Mouse (Mus musculus): ENCODE measurements around the gene Ostm1. TPM values are rescaled to one million over a fixed set of nuclear protein-coding genes. Genes with fewer than 3 reads are reported as not detected.

Ostm1 gene
- polyA plus RNA-seq, 1 experiment: 0.34 TPM

- Histone ChIP-seq H3K4me3 (replicated peaks) (no peak overlapping the region), H3K36me3 (ENCODE audit: control insufficient read depth) (no peaks in the 10 kb centered on the region), H3K9me3 (ENCODE audit: control insufficient read depth, low read length) (peaks cover 9% of the 10 kb centered on the region), H3K27me3 (ENCODE audit: control insufficient read depth) (peaks cover 100% of the 10 kb centered on the region), H3K4me1 (ENCODE audit: control insufficient read depth) (peaks cover 9% of the 10 kb centered on the region)
- TF ChIP-seq TAL1 (IDR thresholded peaks at IDR 0.05; ENCODE audit: low read length): no peak
- no peak for TF ChIP-seq GATA1 (IDR thresholded peaks at IDR 0.05; ENCODE audit: low read length)
Measured at GRCm38 (mm10) chr10:42590261-42591184, 6.9 kb downstream of the Ostm1 start.

- Histone ChIP-seq H3K4me3 (replicated peaks) (no peak overlapping the region), H3K27me3 (ENCODE audit: control insufficient read depth) (peaks cover 100% of the 10 kb centered on the region), H3K36me3 (ENCODE audit: control insufficient read depth) (no peaks in the 10 kb centered on the region), H3K4me1 (ENCODE audit: control insufficient read depth) (peaks cover 9% of the 10 kb centered on the region), H3K9me3 (ENCODE audit: control insufficient read depth, low read length) (peaks cover 7% of the 10 kb centered on the region)
- no peak for TF ChIP-seq TAL1 (IDR thresholded peaks at IDR 0.05; ENCODE audit: low read length)
- TF ChIP-seq GATA1 (IDR thresholded peaks at IDR 0.05; ENCODE audit: low read length): no peak
Measured at GRCm38 (mm10) chr10:42591185-42591992, 7.8 kb downstream of the Ostm1 start.

- Histone ChIP-seq H3K27me3 (ENCODE audit: control insufficient read depth) (peaks cover 100% of the 10 kb centered on the region), H3K4me3 (replicated peaks) (no peak overlapping the region), H3K4me1 (ENCODE audit: control insufficient read depth) (peaks cover 9% of the 10 kb centered on the region), H3K36me3 (ENCODE audit: control insufficient read depth) (no peaks in the 10 kb centered on the region), H3K9me3 (ENCODE audit: control insufficient read depth, low read length) (peaks cover 6% of the 10 kb centered on the region; the same call in 1 of the 2 replicates)
- TF ChIP-seq TAL1 (IDR thresholded peaks at IDR 0.05; ENCODE audit: low read length) (no peak), GATA1 (IDR thresholded peaks at IDR 0.05; ENCODE audit: low read length) (no peak)
Measured at GRCm38 (mm10) chr10:42591993-42592686, 8.5 kb downstream of the Ostm1 start.

GRCm38 (mm10) chr10:42593201-42593600 is 9.6 kb downstream of the Ostm1 start:
- H3K27me3 ChIP-seq (ENCODE audit: control insufficient read depth): peaks cover 96% of the 10 kb centered on the region
- H3K4me3 ChIP-seq (replicated peaks): no peak overlapping the region
- H3K4me1 ChIP-seq (ENCODE audit: control insufficient read depth): peaks cover 9% of the 10 kb centered on the region
- H3K9me3 ChIP-seq (ENCODE audit: control insufficient read depth, low read length): peaks cover 6% of the 10 kb centered on the region; the same call in 1 of the 2 replicates
- H3K36me3 ChIP-seq (ENCODE audit: control insufficient read depth): no peaks in the 10 kb centered on the region
- TF ChIP-seq GATA1 (IDR thresholded peaks at IDR 0.05; ENCODE audit: low read length) (no peak), TAL1 (IDR thresholded peaks at IDR 0.05; ENCODE audit: low read length) (no peak)

GRCm38 (mm10) chr10:42598615-42599014 is 15.0 kb downstream of the Ostm1 start:
- H3K27me3 ChIP-seq (ENCODE audit: control insufficient read depth): peaks cover 58% of the 10 kb centered on the region

GRCm38 (mm10) chr10:42601556-42601955 is 17.9 kb downstream of the Ostm1 start:
- no peaks in the 10 kb centered on the region for H3K36me3 ChIP-seq (ENCODE audit: control insufficient read depth)
- H3K4me1 ChIP-seq (ENCODE audit: control insufficient read depth): peaks cover 3% of the 10 kb centered on the region
- H3K4me3 ChIP-seq (replicated peaks): no peak overlapping the region
- H3K9me3 ChIP-seq (ENCODE audit: control insufficient read depth, low read length): peaks cover 10% of the 10 kb centered on the region
- no peak for TF ChIP-seq TAL1 (IDR thresholded peaks at IDR 0.05; ENCODE audit: low read length)
- no peak for TF ChIP-seq GATA1 (IDR thresholded peaks at IDR 0.05; ENCODE audit: low read length)
- peaks cover 35% of the 10 kb centered on the region for H3K27me3 ChIP-seq (ENCODE audit: control insufficient read depth)

More at GRCm38 (mm10) chr10:42598615-42599014, 15.0 kb downstream of the Ostm1 start:
- no peaks in the 10 kb centered on the region for H3K36me3 ChIP-seq (ENCODE audit: control insufficient read depth)
- no peak for TF ChIP-seq TAL1 (IDR thresholded peaks at IDR 0.05; ENCODE audit: low read length)
- no peak for TF ChIP-seq GATA1 (IDR thresholded peaks at IDR 0.05; ENCODE audit: low read length)
- H3K9me3 ChIP-seq (ENCODE audit: control insufficient read depth, low read length): peaks cover 3% of the 10 kb centered on the region; the same call in 1 of the 2 replicates
- H3K4me3 ChIP-seq (replicated peaks): no peak overlapping the region
- peaks cover 3% of the 10 kb centered on the region for H3K4me1 ChIP-seq (ENCODE audit: control insufficient read depth)

GRCm38 (mm10) chr10:42604874-42605273 is 21.3 kb downstream of the Ostm1 start:
- Histone ChIP-seq H3K4me1 (ENCODE audit: control insufficient read depth) (peaks cover 3% of the 10 kb centered on the region), H3K9me3 (ENCODE audit: control insufficient read depth, low read length) (peaks cover 10% of the 10 kb centered on the region), H3K27me3 (ENCODE audit: control insufficient read depth) (peaks cover 55% of the 10 kb centered on the region), H3K36me3 (ENCODE audit: control insufficient read depth) (no peaks in the 10 kb centered on the region), H3K4me3 (replicated peaks) (no peak overlapping the region)
- TF ChIP-seq GATA1 (IDR thresholded peaks at IDR 0.05; ENCODE audit: low read length) (no peak), TAL1 (IDR thresholded peaks at IDR 0.05; ENCODE audit: low read length) (no peak)

- Histone ChIP-seq H3K4me1 (ENCODE audit: control insufficient read depth) (peaks cover under 1% of the 10 kb centered on the region), H3K9me3 (ENCODE audit: control insufficient read depth, low read length) (peaks cover 8% of the 10 kb centered on the region), H3K36me3 (ENCODE audit: control insufficient read depth) (no peaks in the 10 kb centered on the region), H3K4me3 (replicated peaks) (no peak overlapping the region), H3K27me3 (ENCODE audit: control insufficient read depth) (peaks cover 62% of the 10 kb centered on the region)
- no peak for TF ChIP-seq TAL1 (IDR thresholded peaks at IDR 0.05; ENCODE audit: low read length)
- no peak for TF ChIP-seq GATA1 (IDR thresholded peaks at IDR 0.05; ENCODE audit: low read length)
Measured at GRCm38 (mm10) chr10:42606757-42607156, 23.1 kb downstream of the Ostm1 start.
